Mouse (Mus musculus) frontal cortex, postnatal 14 days (tissue): ENCODE measurements around the gene Grhl1.

Experiments used
- DNase-seq, 2 experiments: peaks; one replicate each; pipeline ENCODE4 v3.0.0; 2022; ENCODE audit warnings: low spot score in 2 of 2

Gene Grhl1

DNA sequence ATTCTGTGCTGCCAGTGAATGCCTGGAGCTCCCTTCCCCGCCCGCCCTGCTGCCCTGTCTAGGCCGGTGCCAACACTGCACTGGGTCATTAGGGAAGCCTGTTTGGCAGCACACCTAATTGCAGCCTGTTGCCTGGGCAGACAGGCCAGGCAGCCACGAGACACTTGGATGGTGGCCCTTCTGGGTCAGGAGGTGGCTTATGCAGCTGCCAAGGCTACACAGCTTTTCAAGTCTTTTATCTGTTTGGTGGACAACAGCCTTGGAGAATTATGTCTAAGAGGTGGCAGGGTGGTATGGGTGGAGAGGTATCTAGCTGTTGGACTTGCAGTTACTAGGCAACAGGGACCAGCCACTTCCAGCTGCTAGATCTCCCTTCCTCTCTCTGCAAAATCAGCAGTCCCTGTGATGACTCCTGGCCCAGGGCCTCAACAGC is 70.3 kb downstream of the Grhl1 start:
- peak; percentile 47 to 57 for DNase-seq

DNA sequence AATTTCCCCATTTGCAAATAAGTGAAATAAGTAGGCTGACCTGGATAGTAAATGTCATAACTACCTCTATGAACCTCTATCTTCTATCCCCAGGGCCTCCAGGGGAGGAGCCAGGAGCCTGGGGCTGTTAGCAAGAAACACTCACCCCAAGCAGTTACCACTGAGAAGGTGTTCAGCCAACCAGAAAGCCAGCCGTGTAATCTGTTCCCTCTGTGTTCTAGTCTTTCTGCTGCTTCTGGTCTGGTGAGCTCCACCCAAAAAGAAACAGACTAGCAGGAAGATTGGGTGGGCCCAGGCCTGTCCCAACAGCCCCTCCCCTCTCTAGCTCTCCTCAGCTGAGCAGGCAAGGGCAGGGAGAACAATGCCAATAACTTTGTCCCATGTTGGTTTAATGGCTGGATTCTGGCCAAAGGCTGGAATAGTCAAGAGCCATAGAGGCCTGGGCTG is 72.1 kb downstream of the Grhl1 start:
- no peak for DNase-seq

GRCm38 (mm10) chr12:24645901-24646300 is 73.8 kb downstream of the Grhl1 start:
- no peak for DNase-seq

DNA sequence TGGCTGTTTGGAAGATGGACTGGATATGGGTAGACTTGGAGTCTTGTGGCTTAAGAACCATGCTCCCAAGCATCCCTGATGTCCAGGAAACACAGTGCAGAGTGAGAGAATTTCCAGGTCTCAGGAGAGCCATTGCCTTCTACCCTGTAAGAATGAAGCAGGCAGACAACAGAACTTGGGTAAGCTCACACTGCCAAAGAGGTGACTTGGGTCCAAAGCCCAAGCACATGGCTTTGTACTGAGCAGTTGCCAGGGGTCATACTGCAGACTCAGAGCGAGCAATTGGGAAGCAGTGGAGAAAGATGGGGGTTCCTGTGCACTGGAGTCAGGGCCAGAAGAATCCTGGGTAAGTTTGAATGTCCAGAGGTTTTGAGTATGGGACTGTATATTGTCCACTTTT is 76.0 kb downstream of the Grhl1 start:
- DNase-seq: no peak

DNA sequence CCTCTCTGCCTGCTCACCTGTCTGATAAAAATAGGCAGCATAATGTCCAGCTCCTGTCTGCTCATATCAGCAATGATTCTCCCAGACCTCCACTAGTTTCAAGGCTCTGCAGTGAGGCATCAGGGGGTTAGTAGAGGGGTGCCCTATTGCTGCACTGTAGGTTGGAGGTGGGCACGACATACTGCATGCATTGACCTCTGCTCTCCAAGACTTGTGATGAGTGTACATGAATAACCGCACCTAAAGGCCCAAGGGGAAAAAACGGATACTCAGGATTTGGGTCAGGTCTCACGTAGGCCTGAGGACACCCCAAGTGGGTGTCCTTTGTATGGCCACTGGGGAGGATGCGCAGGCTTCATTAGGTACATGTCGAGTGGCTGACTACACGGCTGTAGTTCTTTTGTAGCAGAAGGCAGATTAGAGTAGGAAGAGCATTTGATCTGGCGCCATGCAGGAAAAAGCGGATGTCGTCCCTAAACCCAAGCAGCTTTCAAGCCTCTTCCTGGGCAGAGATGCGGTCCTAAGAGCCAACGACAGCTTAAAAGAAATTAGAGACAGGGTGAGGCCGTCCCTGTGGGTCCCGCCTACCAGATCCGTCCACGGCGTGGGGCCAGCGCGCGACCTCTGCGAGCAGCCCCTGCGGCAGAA is 78.5 kb downstream of the Grhl1 start:
- no peak for DNase-seq

- DNase-seq: peak; percentile 93 to 94
These were observed 79.0 kb downstream of the Grhl1 start, which contains the start of gene Klf11 for GRCm38 (mm10) chr12:24651063-24651557. Gene Klf11, plus strand, starts transcription at chr12:24651274.

GRCm38 (mm10) chr12:24651642-24652342 is 79.7 kb downstream of the Grhl1 start:
- DNase-seq: peak; percentile 87 to 88

GRCm38 (mm10) chr12:24654065-24654862 is 82.2 kb downstream of the Grhl1 start:
- DNase-seq: no peak

- no peak for DNase-seq
These were observed 84.4 kb downstream of the Grhl1 start for GRCm38 (mm10) chr12:24656436-24656835.

DNA sequence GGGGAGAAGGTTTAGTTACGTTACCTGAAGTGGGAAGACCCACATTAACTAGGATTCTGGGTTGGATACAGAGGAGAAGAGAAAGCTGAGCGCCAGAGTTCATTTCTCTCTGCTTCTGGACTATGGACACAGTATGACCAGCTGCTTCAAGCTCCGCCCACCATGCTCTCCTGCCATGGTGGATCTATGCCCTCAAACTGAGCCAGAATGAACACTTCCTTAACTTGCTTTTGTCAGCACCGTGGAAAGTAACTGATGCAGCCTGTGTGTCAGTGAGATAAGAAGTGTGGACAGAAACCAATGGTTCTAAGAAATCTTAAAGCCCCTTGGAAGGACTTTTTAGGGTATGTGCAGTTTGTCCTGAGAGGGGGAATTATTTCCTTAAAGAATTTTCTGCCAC is 86.9 kb downstream of the Grhl1 start:
- DNase-seq: no peak

DNA sequence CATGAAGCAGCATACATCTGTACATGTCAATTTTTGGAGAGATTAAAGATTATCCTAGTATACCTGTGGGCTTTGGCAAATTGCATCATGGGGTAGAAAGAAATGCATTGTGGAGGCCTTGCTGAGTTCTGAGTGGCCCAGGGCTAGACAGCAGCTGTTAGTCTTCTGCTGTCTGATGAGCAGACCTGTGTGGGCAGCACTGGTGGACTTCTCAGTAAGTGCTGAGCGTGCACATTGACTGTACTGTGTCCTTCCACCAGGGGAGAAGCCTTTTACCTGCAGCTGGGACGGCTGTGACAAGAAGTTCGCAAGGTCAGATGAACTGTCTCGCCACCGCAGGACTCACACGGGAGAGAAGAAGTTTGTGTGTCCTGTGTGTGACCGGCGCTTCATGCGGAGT is 87.8 kb downstream of the Grhl1 start:
- DNase-seq: no peak

GRCm38 (mm10) chr12:24661100-24661499 is 89.0 kb downstream of the Grhl1 start:
- DNase-seq: no peak

- no peak for DNase-seq
These were observed 90.0 kb downstream of the Grhl1 start for GRCm38 (mm10) chr12:24662131-24662530.
